Mouse (Mus musculus): ENCODE measurements around the gene Otub2. TPM values are rescaled to one million over a fixed set of nuclear protein-coding genes. Genes with fewer than 3 reads are reported as not detected.

Otub2 gene
- 8.4 and 10.1 TPM in 2 replicates for total RNA-seq (2012; rRNA removed)
- 100 to 1,000 TPM in 1 of 2 experiments, 10 to 100 TPM in 1; 12.3 to 126 TPM for polyA plus RNA-seq (2012; ENCODE audit: insufficient read depth in 1 of 2, insufficient read length in 2 of 2, low read depth in 1 of 2, low replicate concordance in 2 of 2, missing spikeins in 1 of 2)

GRCm38 (mm10) chr12:103388505-103389347 lies at the start of gene Otub2:
Gene Otub2 (plus strand): TSS chr12:103388682.
- peak within 1 kb of the TSS; percentile 37 for H3K27ac ChIP-seq (ENCODE audit: control insufficient read depth, low read depth, low read length)
- peaks cover 13 to 33% of the 10 kb centered on the region in 2 experiments for H3K4me1 ChIP-seq (ENCODE audit: control insufficient read depth in 1 of 2, insufficient read depth in 2 of 2, low read length in 2 of 2)

GRCm38 (mm10) chr12:103341212-103341611 lies 47.3 kb upstream of the Otub2 start:
- peaks cover 0 to 8% of the 10 kb centered on the region in 2 experiments; a peak in 2 of 4 replicates for H3K4me1 ChIP-seq (ENCODE audit: control insufficient read depth in 1 of 2, insufficient read depth in 2 of 2, low read length in 2 of 2)
- no peak overlapping the region for H3K27ac ChIP-seq (ENCODE audit: control insufficient read depth, low read depth, low read length)
- peaks cover 0 to 4% of the 10 kb centered on the region in 2 experiments; a peak in 2 of 4 replicates for H3K36me3 ChIP-seq (ENCODE audit: control insufficient read depth in 1 of 2, insufficient read depth in 2 of 2, low read length in 2 of 2)
- H3K9me3 ChIP-seq (replicated peaks; ENCODE audit: insufficient read depth, low read length): no peaks in the 10 kb centered on the region
- no peak for TF ChIP-seq NRF1 (IDR thresholded peaks at IDR 0.05; ENCODE audit: insufficient read depth, low read depth, low read length, poor library complexity, severe bottlenecking)
- TF ChIP-seq JUND (IDR thresholded peaks at IDR 0.05; ENCODE audit: low read depth, low read length): no peak
- TF ChIP-seq CTCF (IDR thresholded peaks at IDR 0.05 in 2 of 3, conservative IDR thresholded peaks at IDR 0.05 in 1 of 3; ENCODE audit: control insufficient read depth in 1 of 3, insufficient read depth in 1 of 3, low read depth in 2 of 3, low read length in 3 of 3, poor library complexity in 1 of 3, severe bottlenecking in 1 of 3): no peak
- no peak for TF ChIP-seq CHD1 (IDR thresholded peaks at IDR 0.05; ENCODE audit: low read depth, low read length)
- TF ChIP-seq ZKSCAN1 (IDR thresholded peaks at IDR 0.05; ENCODE audit: low read depth, low read length): no peak
- TF ChIP-seq SIN3A (IDR thresholded peaks at IDR 0.05; ENCODE audit: low read length): no peak
- no peak for TF ChIP-seq TBP (IDR thresholded peaks at IDR 0.05; ENCODE audit: low read depth, low read length)
- peaks cover 0 to 3% of the 10 kb centered on the region in 2 experiments; a peak in 2 of 4 replicates for H3K27me3 ChIP-seq (ENCODE audit: control insufficient read depth in 1 of 2, insufficient read depth in 2 of 2, low read length in 2 of 2)
- no peak for DNase-seq (ENCODE audit: low read depth, low spot score)
- H3K79me2 ChIP-seq (ENCODE audit: control insufficient read depth, insufficient read depth, low read length, poor library complexity): no peaks in the 10 kb centered on the region
- H3K9ac ChIP-seq (ENCODE audit: control insufficient read depth, low read depth, low read length, poor library complexity, severe bottlenecking): no peak overlapping the region
- H3K4me3 ChIP-seq (ENCODE audit: control insufficient read depth in 1 of 2, insufficient read depth in 1 of 2, low read depth in 2 of 2, low read length in 2 of 2): no peak overlapping the region

More at GRCm38 (mm10) chr12:103388505-103389347, at the start of gene Otub2:
- H3K4me3 ChIP-seq (ENCODE audit: control insufficient read depth in 1 of 2, insufficient read depth in 1 of 2, low read depth in 2 of 2, low read length in 2 of 2): peak within 1 kb of the TSS; percentile 77 to 93
- no peaks in the 10 kb centered on the region for H3K27me3 ChIP-seq (ENCODE audit: control insufficient read depth in 1 of 2, insufficient read depth in 2 of 2, low read length in 2 of 2)
- peaks cover 8% of the 10 kb centered on the region for H3K79me2 ChIP-seq (ENCODE audit: control insufficient read depth, insufficient read depth, low read length, poor library complexity)
- peaks cover 0 to 28% of the 10 kb centered on the region in 2 experiments; a peak in 2 of 4 replicates for H3K36me3 ChIP-seq (ENCODE audit: control insufficient read depth in 1 of 2, insufficient read depth in 2 of 2, low read length in 2 of 2)
- TF ChIP-seq CHD2 (IDR thresholded peaks at IDR 0.05; ENCODE audit: low read length) (peak; percentile 69), CHD1 (IDR thresholded peaks at IDR 0.05; ENCODE audit: low read depth, low read length) (no peak), KAT2A (conservative IDR thresholded peaks at IDR 0.05; ENCODE audit: low read depth, low read length) (no peak; the same call in 1 of the 2 replicates), POLR2A (IDR thresholded peaks at IDR 0.05; ENCODE audit: control insufficient read depth in 1 of 2, insufficient read depth in 1 of 2, low read depth in 1 of 2, low read length in 2 of 2, poor library complexity in 1 of 2) (peak in 1 of 2 experiments; percentile 57; a peak in 1 of 4 replicates), UBTF (IDR thresholded peaks at IDR 0.05; ENCODE audit: borderline replicate concordance, insufficient read depth, low read depth, low read length) (0 out of 2 replicates have a peak, but pooled peaks have one; percentile 46), MEF2A (IDR thresholded peaks at IDR 0.05; ENCODE audit: extremely low read depth, insufficient replicate concordance, low read depth, low read length, poor library complexity, severe bottlenecking) (no peak), ELF1 (IDR thresholded peaks at IDR 0.05; ENCODE audit: low read depth, low read length) (0 out of 2 replicates have a peak, but pooled peaks have one; percentile 37), GABPA (IDR thresholded peaks at IDR 0.05; ENCODE audit: low read depth, low read length) (no peak), E2F4 (IDR thresholded peaks at IDR 0.05; ENCODE audit: borderline replicate concordance, low read depth, low read length) (no peak), JUND (IDR thresholded peaks at IDR 0.05; ENCODE audit: low read depth, low read length) (0 out of 2 replicates have a peak, but pooled peaks have one; percentile 30), NELFE (IDR thresholded peaks at IDR 0.05; ENCODE audit: low read depth, low read length) (0 out of 2 replicates have a peak, but pooled peaks have one; percentile 44), TCF12 (IDR thresholded peaks at IDR 0.05; ENCODE audit: low read depth, low read length) (peak; percentile 31; the same call in 1 of the 2 replicates), MXI1 (IDR thresholded peaks at IDR 0.05; ENCODE audit: low read depth, low read length) (no peak; the same call in none of the 2 replicates), MAFK (IDR thresholded peaks at IDR 0.05; ENCODE audit: borderline replicate concordance, low read depth, low read length) (no peak), NRF1 (IDR thresholded peaks at IDR 0.05; ENCODE audit: insufficient read depth, low read depth, low read length, poor library complexity, severe bottlenecking) (0 out of 2 replicates have a peak, but pooled peaks have one; percentile 14), MYB (IDR thresholded peaks at IDR 0.05; ENCODE audit: low read depth, low read length) (no peak), POLR2AphosphoS2 (IDR thresholded peaks at IDR 0.05; ENCODE audit: low read length) (0 out of 2 replicates have a peak, but pooled peaks have one; percentile 11), TBP (IDR thresholded peaks at IDR 0.05; ENCODE audit: low read depth, low read length) (peak; percentile 52; the same call in 1 of the 2 replicates), MAX (IDR thresholded peaks at IDR 0.05; ENCODE audit: low read length) (no peak), SIN3A (IDR thresholded peaks at IDR 0.05; ENCODE audit: low read length) (peak; percentile 97), SMC3 (IDR thresholded peaks at IDR 0.05; ENCODE audit: low read depth, low read length) (no peak), ZNF384 (IDR thresholded peaks at IDR 0.05; ENCODE audit: low read depth, low read length) (no peak), EP300 (IDR thresholded peaks at IDR 0.05; ENCODE audit: low read depth in 1 of 2, low read length in 2 of 2) (no peak), RAD21 (IDR thresholded peaks at IDR 0.05; ENCODE audit: low read depth, low read length) (no peak), HCFC1 (IDR thresholded peaks at IDR 0.05; ENCODE audit: low read depth, low read length) (peak; percentile 81), ZC3H11A (IDR thresholded peaks at IDR 0.05; ENCODE audit: low read depth, low read length) (no peak), POLR2AphosphoS5 (IDR thresholded peaks at IDR 0.05; ENCODE audit: borderline replicate concordance, low read depth, low read length) (no peak), MAZ (IDR thresholded peaks at IDR 0.05; ENCODE audit: low read depth, low read length) (peak; percentile 69; the same call in 1 of the 2 replicates)
- peak; percentile 97 for DNase-seq (ENCODE audit: low read depth, low spot score)
- H3K9me3 ChIP-seq (replicated peaks; ENCODE audit: insufficient read depth, low read length): no peaks in the 10 kb centered on the region
- peak within 1 kb of the TSS; percentile 92 for H3K9ac ChIP-seq (ENCODE audit: control insufficient read depth, low read depth, low read length, poor library complexity, severe bottlenecking)

All from MEL (cell line).